Mouse (Mus musculus) Patski (cell line): ENCODE data around the gene Vgll4. TPM values are rescaled to one million over a fixed set of nuclear protein-coding genes. Genes with fewer than 3 reads are reported as not detected.
A peak's percentile ranks its signal among the peaks of the same experiment; 100 is the strongest.

Source experiments
- ATAC-seq: fragments of 100-300 bp; one replicate; pipeline ENCODE4 v1.8.0; 2021
- CTCF ChIA-PET: fragments of 350-600 bp; sonication (Branson Sonifier 250); formaldehyde crosslinking; loops from one replicate; lab custom pipeline; 2022; ENCODE audit warnings: inconsistent platforms; lab: Charles Lee
- POLR2A ChIA-PET: fragments of 350-600 bp; sonication (Branson Sonifier 250); formaldehyde crosslinking; loops from one replicate; lab custom pipeline; 2022; ENCODE audit warnings: antibody characterized with exemption, inconsistent platforms; lab: Charles Lee
- DNase-seq: peaks from one replicate; pipeline ENCODE4 v3.0.0-alpha.2; 2011; ENCODE audit warnings: low read depth, low spot score
- H3K27me3 ChIP-seq: fragments of 371-371 bp; one replicate; pipeline ENCODE4 v1.5.1; 2021
- CTCF ChIP-seq: fragments of 100-300 bp; IDR thresholded peaks from one replicate; pipeline ENCODE4 v1.5.1; 2021
- in situ Hi-C: fragments of 300-500 bp; cut with MboI; formaldehyde crosslinking; loops from 3 replicates; pipeline ENCODE4 v1.11.1; 2018; ENCODE audit warnings: low pct_unique_long_range_greater_than_20kb, mixed read lengths
- polyA plus RNA-seq: library from polyadenylated mRNA; unstranded; gene quantifications from one replicate; pipeline ENCODE4 v1.2.3, GENCODE M21; 2021

Vgll4 gene
- polyA plus RNA-seq, 1 experiment from 2014 or later, result 98.0 TPM

DNA sequence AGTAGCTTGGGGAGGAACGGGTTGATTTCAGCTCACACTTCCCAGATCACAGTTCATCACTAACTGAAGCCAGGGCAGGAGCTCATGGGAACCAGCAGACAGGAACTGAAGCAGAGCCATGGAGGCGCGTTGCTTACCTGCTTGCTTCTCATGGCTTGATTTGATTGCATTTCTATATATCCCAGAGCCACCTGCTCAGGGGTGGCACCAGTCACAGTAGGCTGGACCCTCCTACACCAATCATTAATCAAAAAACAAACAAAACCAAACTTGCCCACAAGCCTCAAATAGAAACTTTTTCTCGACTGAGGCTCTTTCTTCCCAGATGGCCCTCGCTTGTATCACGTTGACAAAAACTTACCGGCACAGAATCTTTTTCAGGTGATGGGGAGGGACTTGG is 12.9 kb upstream of the Vgll4 start:
- POLR2A ChIA-PET, result no interaction called here
- no peak for DNase-seq
- ATAC-seq, result no peak
- in situ Hi-C loops, result no loop called here
- no peaks in the 10 kb centered on the region for H3K27me3 ChIP-seq
- CTCF ChIA-PET, result interaction anchor here (0.8 to 1.7 kb wide), 3 partner anchors 12 to 53 kb away, joined by 3 to 7 read pairs (median 5); no protein-coding TSS in a partner anchor
- TF ChIP-seq CTCF, result no peak

DNA sequence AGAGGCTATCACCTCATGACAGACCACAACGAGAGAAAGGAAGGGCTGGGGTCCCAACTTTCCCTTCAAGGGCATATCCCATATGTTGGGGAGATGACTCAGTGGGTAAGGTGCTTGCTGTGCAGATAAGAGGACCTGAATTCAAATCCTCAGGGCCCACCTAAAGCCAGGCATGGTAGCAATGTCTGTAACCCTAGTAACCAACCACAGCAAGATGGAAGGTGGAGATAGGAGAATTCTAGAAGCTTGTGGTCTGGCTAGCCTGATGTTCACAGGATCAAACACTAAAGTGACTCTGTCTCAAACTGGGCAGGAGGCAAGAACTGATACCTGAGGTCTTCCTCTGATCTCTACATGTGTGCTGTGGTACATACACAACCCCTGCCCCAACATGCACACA is 9.9 kb upstream of the Vgll4 start:
- H3K27me3 ChIP-seq, result no peaks in the 10 kb centered on the region

DNA sequence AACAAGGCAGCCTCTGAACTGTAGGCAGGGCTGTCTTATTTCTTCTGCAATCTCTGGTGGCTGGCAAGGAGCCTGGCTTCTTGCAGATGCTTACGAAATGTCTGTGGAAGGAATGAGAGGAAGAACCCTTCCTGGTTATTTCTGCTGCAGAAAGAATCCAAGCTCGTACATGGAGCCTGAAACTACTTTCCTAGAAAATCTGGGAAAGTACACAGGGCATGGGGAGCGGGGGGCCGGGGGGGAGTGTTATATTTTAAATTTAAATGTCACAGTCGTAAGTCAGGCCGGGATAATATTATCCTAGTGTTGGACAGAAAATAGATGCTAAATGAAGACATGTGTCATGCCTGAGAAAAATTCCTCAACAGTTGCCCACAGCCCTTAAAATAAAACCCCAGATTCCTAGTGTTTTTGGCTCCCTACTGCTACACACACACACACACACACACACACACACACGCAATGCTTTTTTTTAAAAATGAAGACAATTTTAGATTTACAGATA is 7.2 kb upstream of the Vgll4 start:
- no peaks in the 10 kb centered on the region for H3K27me3 ChIP-seq
- CTCF ChIA-PET, result interaction anchor here (0.6 to 1.0 kb wide), 2 partner anchors 13 to 46 kb away, joined by 4 read pairs; no protein-coding TSS in a partner anchor
- POLR2A ChIA-PET, result interaction anchor here (1.1 kb wide), 1 partner anchor 9 kb away, joined by 4 read pairs; no protein-coding TSS in a partner anchor
- TF ChIP-seq CTCF, result no peak
- no peak for ATAC-seq
- in situ Hi-C loops, result no loop called here
- DNase-seq, result no peak

More for the DNA sequence above, 9.9 kb upstream of the Vgll4 start:
- ATAC-seq (no peak), DNase-seq (no peak)
- in situ Hi-C loops, result no loop called here
- ChIA-PET CTCF (interaction anchor here (1.1 kb wide), 1 partner anchor 14 kb away, joined by 3 read pairs; no protein-coding TSS in a partner anchor), POLR2A (interaction anchor here (0.8 kb wide), 1 partner anchor 15 kb away, joined by 5 read pairs; no protein-coding TSS in a partner anchor)
- TF ChIP-seq CTCF, result no peak

DNA sequence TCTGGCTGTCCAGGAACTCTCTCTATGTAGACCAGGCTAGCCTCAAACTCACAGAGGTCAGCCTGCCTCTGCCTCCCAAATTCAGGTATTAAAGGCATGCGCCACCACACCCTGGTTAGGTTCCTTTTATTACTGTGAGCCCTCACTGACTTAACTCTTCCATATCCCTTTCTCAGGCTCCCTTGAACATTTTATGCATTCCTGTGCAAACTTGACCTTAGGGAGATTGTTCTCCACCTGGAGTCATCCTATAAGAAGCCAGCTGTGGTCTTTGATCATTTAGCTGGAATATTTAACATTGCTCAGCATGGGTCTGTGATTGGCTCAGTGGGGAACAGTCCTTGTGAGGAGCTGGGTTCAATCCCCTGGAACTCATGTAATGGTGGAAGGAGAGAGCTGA is 4.5 kb upstream of the Vgll4 start:
- CTCF ChIA-PET, result interaction anchor here (1.1 to 2.5 kb wide), 3 partner anchors 12 to 118 kb away, joined by 3 to 13 read pairs (median 3); no protein-coding TSS in a partner anchor
- ATAC-seq, result no peak

DNA sequence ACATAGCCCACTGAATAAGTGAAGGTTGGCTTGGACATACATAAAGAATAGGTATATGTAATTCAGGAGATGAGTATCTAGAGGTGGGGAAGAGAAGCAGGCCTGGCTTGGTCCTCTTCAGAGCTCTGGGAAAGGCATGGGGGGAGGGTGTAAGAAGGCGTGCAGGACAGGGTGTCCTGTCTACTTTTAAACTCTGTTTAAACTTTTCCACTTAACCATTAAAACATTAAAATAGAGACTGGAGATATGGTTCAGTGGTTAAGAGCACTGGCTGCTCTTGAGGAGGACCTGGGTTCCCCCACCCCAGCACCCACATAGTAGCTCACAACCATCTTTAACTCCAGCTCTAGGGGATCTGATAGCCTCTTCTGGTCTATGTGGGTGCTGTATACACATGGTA is 3.2 kb upstream of the Vgll4 start:
- TF ChIP-seq CTCF, result no peak
- no peak for ATAC-seq
- DNase-seq, result no peak
- in situ Hi-C loops, result no loop called here
- H3K27me3 ChIP-seq, result no peaks in the 10 kb centered on the region
- ChIA-PET POLR2A (no interaction called here), CTCF (interaction anchor here (1.3 to 2.5 kb wide), 4 partner anchors 34 to 44 kb away, joined by 3 to 13 read pairs (median 5); no protein-coding TSS in a partner anchor)

More for the DNA sequence above, 4.5 kb upstream of the Vgll4 start:
- in situ Hi-C loops, result no loop called here
- DNase-seq, result no peak
- POLR2A ChIA-PET, result no interaction called here
- no peak for TF ChIP-seq CTCF
- H3K27me3 ChIP-seq, result no peaks in the 10 kb centered on the region

DNA sequence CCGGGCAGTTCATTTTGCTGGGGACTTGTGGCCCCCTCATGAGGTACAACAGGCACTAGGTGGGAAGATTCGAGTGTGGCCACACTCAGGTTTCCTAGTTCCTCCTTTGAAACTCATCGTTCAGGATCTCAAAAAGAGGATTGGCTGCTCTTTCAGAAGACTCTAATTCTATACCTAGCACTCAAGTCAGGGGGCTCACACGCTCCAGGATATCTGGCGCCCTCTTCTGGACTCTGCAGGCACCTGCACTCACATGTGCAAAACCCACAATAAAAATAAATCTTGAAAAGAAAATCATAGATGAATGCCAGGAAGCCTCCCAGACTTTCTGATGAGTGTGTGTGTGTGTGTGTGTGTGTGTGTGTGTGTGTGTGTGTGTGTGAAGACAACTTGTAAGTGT is 1.1 kb upstream of the Vgll4 start:
- in situ Hi-C loops, result no loop called here
- CTCF ChIA-PET, result interaction anchor here (1.0 to 2.7 kb wide), 2 partner anchors 11 to 39 kb away, joined by 3 to 14 read pairs; no protein-coding TSS in a partner anchor
- POLR2A ChIA-PET, result interaction anchor here (1.0 to 6.2 kb wide), 3 partner anchors 14 to 40 kb away, joined by 3 to 35 read pairs (median 17); no protein-coding TSS in a partner anchor
- TF ChIP-seq CTCF, result no peak
- H3K27me3 ChIP-seq, result no peaks in the 10 kb centered on the region
- ATAC-seq (no peak), DNase-seq (no peak)

DNA sequence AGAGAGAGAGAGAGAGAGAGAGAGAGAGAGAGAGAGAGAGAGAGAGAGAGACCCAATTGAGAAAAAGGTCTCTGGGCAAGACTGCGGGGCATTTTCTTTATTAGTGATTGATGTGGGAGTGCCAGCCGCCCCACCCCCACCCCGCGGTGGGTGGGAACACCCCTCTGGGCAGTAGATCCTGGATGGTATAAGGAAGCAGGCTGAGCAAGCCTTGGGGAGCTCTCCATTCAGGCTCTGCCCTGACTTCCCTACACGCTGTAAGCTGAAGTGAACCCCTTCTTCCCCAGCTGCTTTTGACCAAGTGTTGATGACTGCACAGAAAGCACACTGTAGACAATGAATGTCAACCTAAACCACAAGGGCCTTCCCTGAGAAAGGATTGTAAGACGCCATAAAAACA is 592 bp upstream of the Vgll4 start:
- ATAC-seq, result no peak
- in situ Hi-C loops, result no loop called here
- ChIA-PET POLR2A (interaction anchor here (1.0 to 6.2 kb wide), 3 partner anchors 14 to 40 kb away, joined by 3 to 35 read pairs (median 17); no protein-coding TSS in a partner anchor), CTCF (interaction anchor here (1.0 to 2.7 kb wide), 3 partner anchors 12 to 39 kb away, joined by 3 to 14 read pairs (median 3); no protein-coding TSS in a partner anchor)
- no peak for DNase-seq
- H3K27me3 ChIP-seq, result no peaks in the 10 kb centered on the region
- TF ChIP-seq CTCF, result no peak

DNA sequence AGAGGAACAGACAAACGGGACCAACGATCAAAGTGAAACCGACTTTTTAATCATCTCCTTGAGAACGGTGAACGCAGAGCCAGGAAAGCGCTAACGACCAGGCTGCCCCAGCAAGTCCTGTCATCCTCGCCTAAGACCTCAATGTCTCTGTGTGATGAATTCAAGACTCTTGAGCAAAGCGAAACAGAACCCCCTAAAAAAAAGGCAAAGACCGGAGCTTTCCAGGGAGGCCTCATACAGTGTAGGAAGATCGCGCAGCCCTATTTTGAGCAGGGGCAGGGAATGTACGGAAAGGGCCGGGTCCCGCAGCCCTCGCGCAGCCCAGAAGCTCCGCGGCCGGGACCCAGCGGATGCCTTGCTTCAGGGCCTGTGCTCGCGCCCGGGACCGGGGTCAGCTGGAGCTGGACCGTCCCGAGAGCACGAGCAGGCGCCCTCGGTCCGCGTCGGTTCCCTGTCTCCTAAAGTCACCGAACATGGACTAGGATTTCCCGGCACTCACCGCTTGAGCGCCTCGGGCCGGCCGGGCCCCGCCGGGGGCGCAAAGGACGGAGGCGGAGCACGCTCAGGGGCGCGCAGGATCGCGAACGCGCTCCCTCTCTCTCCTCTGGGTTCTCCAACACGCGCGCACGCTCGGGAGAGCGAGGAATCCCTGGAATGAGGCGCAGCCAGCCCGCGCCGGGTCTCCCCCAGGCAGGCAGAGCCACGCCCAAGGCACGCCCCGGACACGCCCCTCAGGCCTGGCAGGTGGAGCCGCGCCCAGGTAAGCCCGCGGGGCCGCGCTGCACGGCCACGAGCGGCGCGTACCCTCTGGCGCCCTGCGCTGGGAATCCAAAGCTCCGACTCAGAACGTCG is 1.2 kb downstream of the Vgll4 start:
- no peak for TF ChIP-seq CTCF
- H3K27me3 ChIP-seq, result no peaks in the 10 kb centered on the region
- ChIA-PET CTCF (interaction anchor here (1.6 to 2.7 kb wide), 3 partner anchors 37 to 40 kb away, joined by 6 to 14 read pairs (median 8); no protein-coding TSS in a partner anchor), POLR2A (interaction anchor here (0.6 to 6.2 kb wide), 6 partner anchors 9 to 88 kb away, joined by 3 to 35 read pairs (median 4); no protein-coding TSS in a partner anchor)
- no peak for DNase-seq
- ATAC-seq, result peak; percentile 80
- in situ Hi-C loops, result loop anchor here (5.0 kb wide), 1 partner anchor 36 kb away; no protein-coding TSS in a partner anchor

DNA sequence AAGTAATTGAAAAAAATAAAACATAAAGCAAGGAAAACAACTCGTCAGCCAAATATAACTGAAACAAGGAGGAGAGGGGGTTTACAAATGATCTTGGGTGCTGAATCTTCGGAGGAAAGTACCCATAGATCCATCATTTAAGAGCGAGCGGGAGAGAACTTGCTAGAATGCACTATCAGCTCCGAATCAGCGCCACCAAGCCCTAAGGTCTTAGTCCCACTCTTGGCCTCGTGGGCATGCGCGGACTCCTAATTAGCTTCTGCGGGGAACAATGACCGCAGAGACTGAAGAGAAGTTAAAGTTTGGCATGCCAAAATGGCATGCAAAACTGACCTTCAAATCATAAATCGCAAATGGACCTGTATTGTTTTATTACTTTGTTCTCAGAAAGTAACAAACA is 2.2 kb downstream of the Vgll4 start:
- ChIA-PET CTCF (interaction anchor here (1.9 to 2.3 kb wide), 2 partner anchors 39 to 40 kb away, joined by 6 to 12 read pairs; no protein-coding TSS in a partner anchor), POLR2A (interaction anchor here (0.9 to 6.2 kb wide), 3 partner anchors 10 to 37 kb away, joined by 4 to 35 read pairs (median 17); no protein-coding TSS in a partner anchor)
- ATAC-seq, result no peak
- DNase-seq, result no peak
- H3K27me3 ChIP-seq, result no peaks in the 10 kb centered on the region
- in situ Hi-C loops, result loop anchor here (5.0 kb wide), 1 partner anchor 35 kb away; no protein-coding TSS in a partner anchor
- TF ChIP-seq CTCF, result no peak
